ENCODE assay signal across 14 mouse cellular contexts in genomic region chr11:104647188-104647867, GRCm38 (mm10). TPM values are rescaled to one million over a fixed set of nuclear protein-coding genes. Genes with fewer than 3 reads are reported as not detected.
DNase-seq lines count a peak whose midpoint lies in the region; ATAC-seq lines count a peak whose summit lies in the region.
"Had no signal": no experiment of that assay in that cellular context is flagged by ENCODE, and none has a peak within 500 bp of the region (broad histone marks: within the 10 kb centered on the region; RNA-seq: fewer than 3 reads in every experiment).

No protein-coding gene starts in this region.

- WGBS in embryonic facial prominence, embryonic 10.5 days: 47% methylated on average over 8 of the region's 8 CpGs
- WGBS in midbrain, embryonic 13.5 days: 63% methylated on average over 8 of the region's 8 CpGs

- H3K36me3 ChIP-seq in embryonic facial prominence, embryonic 10.5 days (replicated peaks): no peaks in the 10 kb centered on the region
- H3K36me3 ChIP-seq in midbrain, embryonic 13.5 days: no peaks in the 10 kb centered on the region
- H3K36me3 ChIP-seq: lung, embryonic 15.5 days had no signal

- no peak overlapping the region for H3K9ac ChIP-seq in midbrain, embryonic 13.5 days (replicated peaks)
- H3K9ac ChIP-seq: lung, embryonic 15.5 days had no signal

- DNase-seq in layer of hippocampus, adult 9-11 months: peak; percentile 30
- DNase-seq in layer of hippocampus, postnatal 36 days: no peak
- DNase-seq in NIH3T3 (ENCODE audit: low read depth): peak; percentile 35
- DNase-seq in embryonic facial prominence, embryonic 10.5 days (ENCODE audit: low spot score): no peak
- no peak for DNase-seq in kidney, adult 9 months
- DNase-seq: adrenal gland, postnatal 36 days; kidney, adult 18-20 months; thymus, postnatal 14 days had no signal

- ATAC-seq in megakaryocyte, adult 5-6 weeks (ENCODE audit: poor library complexity, severe bottlenecking): peak; percentile 91
- no peak for ATAC-seq in midbrain, embryonic 13.5 days

- H3K9me3 ChIP-seq in embryonic facial prominence, embryonic 10.5 days: no peaks in the 10 kb centered on the region
- no peaks in the 10 kb centered on the region for H3K9me3 ChIP-seq in midbrain, embryonic 13.5 days
- H3K9me3 ChIP-seq: lung, embryonic 15.5 days had no signal

- no peak overlapping the region for H3K4me2 ChIP-seq in midbrain, embryonic 13.5 days (replicated peaks)
- H3K4me2 ChIP-seq: lung, embryonic 15.5 days had no signal

- H3K4me1 ChIP-seq in embryonic facial prominence, embryonic 10.5 days: peaks cover 17% of the 10 kb centered on the region; the same call in 1 of the 2 replicates
- no peaks in the 10 kb centered on the region for H3K4me1 ChIP-seq in midbrain, embryonic 13.5 days (replicated peaks)

- H3K27me3 ChIP-seq in embryonic facial prominence, embryonic 10.5 days (replicated peaks; ENCODE audit: low read depth, poor library complexity, severe bottlenecking): no peaks in the 10 kb centered on the region
- H3K27me3 ChIP-seq in midbrain, embryonic 13.5 days: no peaks in the 10 kb centered on the region
- H3K27me3 ChIP-seq: CH12.LX; lung, embryonic 15.5 days had no signal

- no peak overlapping the region for H3K4me3 ChIP-seq in embryonic facial prominence, embryonic 10.5 days
- no peak overlapping the region for H3K4me3 ChIP-seq in midbrain, embryonic 13.5 days (replicated peaks)
- H3K4me3 ChIP-seq: erythroblast, embryonic 14.5 days; lung, embryonic 15.5 days had no signal

- H3K27ac ChIP-seq in embryonic facial prominence, embryonic 10.5 days (replicated peaks): peak overlapping the region; percentile 59
- no peak overlapping the region for H3K27ac ChIP-seq in midbrain, embryonic 13.5 days
- H3K27ac ChIP-seq: lung, embryonic 15.5 days had no signal

RNA-seq across cellular contexts. Expression of gene Gm11639, which starts 38.2 kb away (rescaled TPM):
- total RNA-seq in layer of hippocampus, postnatal 36 days (2021): under 1 TPM; 0.27 to 0.35 TPM
- not detected in 2 replicates for polyA plus RNA-seq in embryonic facial prominence, embryonic 10.5 days (2016; fragmentation: Nextera tagmentation; extraction: Ambion mirVana)
- not detected in 2 replicates for total RNA-seq in megakaryocyte, adult 5-6 weeks (2015)
- total RNA-seq in megakaryocyte, adult 5-6 weeks (2017): not detected in 2 replicates
- polyA plus RNA-seq in midbrain, embryonic 13.5 days (2015; fragmentation: Nextera tagmentation; extraction: Ambion mirVana): 0.01 TPM in 1 of 2 replicates, not detected in the other
- total RNA-seq: gastrocnemius, adult 18-20 months had no signal
- polyA plus RNA-seq: erythroblast, embryonic 14.5 days; lung, embryonic 15.5 days had no signal

RNA-seq across cellular contexts. Expression of gene Itgb3, which starts 39.5 kb away (rescaled TPM):
- total RNA-seq in layer of hippocampus, postnatal 36 days (2021): 1 to 10 TPM; 1.3 TPM
- polyA plus RNA-seq in embryonic facial prominence, embryonic 10.5 days (2016; fragmentation: Nextera tagmentation; extraction: Ambion mirVana): 2.9 and 4.2 TPM in 2 replicates
- 7.1 and 8.6 TPM in 2 replicates for total RNA-seq in megakaryocyte, adult 5-6 weeks (2015)
- 20.6 and 23.8 TPM in 2 replicates for total RNA-seq in megakaryocyte, adult 5-6 weeks (2017)
- polyA plus RNA-seq in midbrain, embryonic 13.5 days (2015; fragmentation: Nextera tagmentation; extraction: Ambion mirVana): 0.62 and 0.98 TPM in 2 replicates

Comparison
In these comparisons a context has a peak if more than half of its experiments do, and no peak if none do; other contexts are left out.
1. DNase-seq: peak in layer of hippocampus, adult 9-11 months (single experiment) and NIH3T3 (single experiment); none in layer of hippocampus, postnatal 36 days (0 of 2), embryonic facial prominence, embryonic 10.5 days (single experiment) and kidney, adult 9 months (single experiment).